Mouse (Mus musculus) bone marrow, adult 2 months (tissue): ENCODE data around the gene Gm42688. TPM values are rescaled to one million over a fixed set of nuclear protein-coding genes. Genes with fewer than 3 reads are reported as not detected.

Experiments
- H3K27ac ChIP-seq: fragments of 200-500 bp; 2 replicates; pipeline ENCODE4 v1.5.1; 2012; ENCODE audit warnings: low read depth, mild to moderate bottlenecking, control low read depth, inconsistent platforms, low read length; ENCODE audit not compliant: control insufficient read depth, poor library complexity, insufficient read depth
- H3K4me1 ChIP-seq: fragments of 200-500 bp; 2 replicates; pipeline ENCODE4 v1.6.1; 2011; ENCODE audit warnings: low read length; ENCODE audit not compliant: control insufficient read depth, insufficient read depth
- H3K4me3 ChIP-seq: fragments of 200-500 bp; replicated peaks from 2 replicates; pipeline ENCODE3; 2011; ENCODE audit warnings: mild to moderate bottlenecking, low read depth, low read length, control low read depth; ENCODE audit not compliant: control insufficient read depth
- CTCF ChIP-seq: fragments of 200-500 bp; IDR thresholded peaks from 2 replicates; pipeline ENCODE4 v1.5.1; 2011; ENCODE audit warnings: low read length, control low read depth; ENCODE audit not compliant: control insufficient read depth, insufficient read depth
- POLR2A ChIP-seq: fragments of 200-500 bp; IDR thresholded peaks from 2 replicates; pipeline ENCODE4 v1.6.1; 2011; ENCODE audit warnings: low read depth, mild to moderate bottlenecking, control low read depth, low read length, borderline replicate concordance; ENCODE audit not compliant: control insufficient read depth
- WGBS: fragments of 180-500 bp; shearing (Covaris S2); methylation state at CpG from one replicate; pipeline ENCODE4 v1.1.7; 2018; 5-methylcytosine and 5-hydroxymethylcytosine counted together
- polyA plus RNA-seq: library from polyadenylated mRNA; stranded (reverse); fragments of >200 nt; gene quantifications from 2 replicates; pipeline ENCODE4 v1.2.4, GENCODE M21; 2011; ENCODE audit warnings: low replicate concordance; ENCODE audit not compliant: missing spikeins, insufficient read depth, insufficient read length

Gm42688 gene
- polyA plus RNA-seq, result 4.2 and 7.7 TPM in 2 replicates

DNA sequence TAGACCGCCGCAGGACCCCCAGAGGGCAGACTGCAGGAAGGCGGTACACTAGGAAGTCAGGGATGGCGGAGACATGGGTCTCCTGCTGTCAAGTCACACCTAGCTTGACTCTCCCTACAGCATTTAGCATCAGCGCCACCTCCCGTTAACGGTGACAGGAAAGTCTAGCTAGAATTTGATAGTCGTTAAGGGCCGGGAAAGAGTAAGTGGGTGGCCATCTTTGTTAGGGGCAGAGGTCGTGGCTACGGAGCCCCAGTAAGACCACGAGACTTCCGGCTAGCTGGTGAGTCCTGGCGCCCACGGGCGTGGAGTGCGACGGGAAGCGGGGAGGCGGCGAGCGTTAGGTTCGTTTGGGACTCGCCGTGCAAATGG is at the start of gene Gm42688, which contains the start of gene Ccdc142:
TSS of gene Gm42688 (plus strand) at position 302 of the 372 bp plus-strand sequence.
TSS of gene Ccdc142 (plus strand) at position 286 of the 372 bp plus-strand sequence.
- Histone ChIP-seq H3K4me3 (peak within 1 kb of the TSS; percentile 87), H3K4me1 (no peaks in the 10 kb centered on the region; the same call in 1 of the 2 replicates), H3K27ac (peak within 1 kb of the TSS; percentile 79)
- TF ChIP-seq POLR2A, result peak; percentile 52; the same call in 1 of the 2 replicates
- peak; percentile 72 for TF ChIP-seq CTCF
- under 1% methylated on average over 25 of the region's 25 CpGs for WGBS

DNA sequence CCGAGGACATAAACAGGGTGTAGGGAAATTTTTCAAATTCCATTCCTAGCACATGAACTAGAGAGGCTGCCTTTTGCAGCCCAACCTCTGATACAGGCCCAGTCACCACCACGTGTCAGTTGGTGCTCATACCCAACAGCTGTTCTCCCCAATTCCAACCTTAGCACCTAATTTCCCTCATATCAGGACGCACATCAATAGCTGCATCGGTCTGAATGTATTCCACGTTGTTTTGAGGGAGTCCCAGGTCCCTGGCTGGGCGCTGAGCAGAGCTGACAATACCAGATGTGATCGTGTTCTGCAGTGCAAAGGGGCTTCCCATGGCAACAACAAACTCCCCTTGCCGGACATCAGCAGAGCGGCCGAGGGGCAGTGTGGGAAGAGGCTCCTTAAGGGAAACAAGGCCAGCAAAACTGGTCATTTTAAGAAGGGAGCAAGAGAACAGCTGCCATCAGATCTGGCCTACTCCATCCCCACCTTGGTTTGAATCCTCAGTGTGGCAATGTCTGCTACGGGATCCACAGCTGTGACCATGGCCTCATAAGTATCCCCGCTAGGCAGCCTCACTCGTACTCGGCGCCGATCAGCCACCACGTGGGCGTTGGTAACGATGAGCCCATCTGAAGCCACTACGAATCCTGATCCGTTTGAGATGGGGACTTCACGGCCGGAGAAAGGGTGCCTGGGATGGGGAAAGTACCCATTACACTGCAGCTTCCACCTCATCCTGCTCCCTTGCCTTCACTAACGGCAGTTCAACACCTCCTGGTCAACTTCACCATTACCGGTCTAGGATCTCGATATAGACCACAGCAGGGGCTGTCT is 48.1 kb upstream of the Gm42688 start:
- TF ChIP-seq POLR2A (no peak), CTCF (no peak)
- H3K27ac ChIP-seq, result peak overlapping the region; percentile 94
- 4% methylated on average over 26 of the region's 26 CpGs for WGBS
- peak overlapping the region; percentile 74 for H3K4me3 ChIP-seq
- peaks cover 3% of the 10 kb centered on the region; the same call in 1 of the 2 replicates for H3K4me1 ChIP-seq

- TF ChIP-seq CTCF, result no peak
- peak; percentile 65 for TF ChIP-seq POLR2A
- Histone ChIP-seq H3K4me3 (peak within 1 kb of the TSS; percentile 74), H3K27ac (peak within 1 kb of the TSS; percentile 94), H3K4me1 (peaks cover 3% of the 10 kb centered on the region; the same call in 1 of the 2 replicates)
- under 1% methylated on average over 64 of the region's 64 CpGs for WGBS
Observed at GRCm38 (mm10) chr6:83054074-83054851, 47.2 kb upstream of the Gm42688 start, which contains the start of gene Aup1. Gene Aup1 (plus strand): TSS chr6:83054521.

GRCm38 (mm10) chr6:83054871-83055431 is 46.5 kb upstream of the Gm42688 start, which contains the start of gene Htra2:
Gene Htra2 (minus strand): TSS chr6:83055273.
- WGBS, result under 1% methylated on average over 50 of the region's 50 CpGs
- Histone ChIP-seq H3K27ac (peak within 1 kb of the TSS; percentile 94), H3K4me3 (peak within 1 kb of the TSS; percentile 74), H3K4me1 (peaks cover 3% of the 10 kb centered on the region; the same call in 1 of the 2 replicates)
- no peak; the same call in 1 of the 2 replicates for TF ChIP-seq POLR2A
- TF ChIP-seq CTCF, result peak; percentile 41; the same call in 1 of the 2 replicates

DNA sequence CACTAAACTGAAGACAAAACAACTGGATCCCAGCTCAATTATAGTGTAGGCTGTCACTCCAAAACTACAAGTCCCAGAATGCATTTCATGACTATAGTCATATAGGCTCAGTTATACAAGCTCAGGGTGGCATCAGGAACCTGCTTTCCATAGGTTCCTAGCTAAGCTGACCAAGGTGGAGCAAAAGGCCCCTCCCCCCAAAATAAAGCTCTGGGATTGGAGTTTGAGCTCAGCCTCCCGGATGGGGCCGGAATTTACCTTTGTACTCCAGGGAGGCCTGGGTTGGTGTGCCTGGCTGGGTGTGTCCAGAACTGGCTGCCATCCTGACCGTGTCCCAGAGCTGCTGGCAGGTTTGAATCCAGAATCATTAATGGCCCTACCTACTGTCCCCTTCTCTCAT is 43.6 kb upstream of the Gm42688 start, which contains the start of gene Dqx1:
TSS of gene Dqx1 (plus strand) at position 55 of the 400 bp plus-strand sequence.
- TF ChIP-seq POLR2A, result no peak
- H3K27ac ChIP-seq, result no peak within 1 kb of the TSS
- H3K4me3 ChIP-seq, result no peak within 1 kb of the TSS
- 90% methylated on average over 3 of the region's 3 CpGs for WGBS
- peaks cover 3% of the 10 kb centered on the region; the same call in 1 of the 2 replicates for H3K4me1 ChIP-seq

- Histone ChIP-seq H3K27ac (no peak overlapping the region), H3K4me3 (no peak overlapping the region), H3K4me1 (no peaks in the 10 kb centered on the region)
- TF ChIP-seq POLR2A (no peak), CTCF (no peak)
- WGBS, result 84% methylated on average over 2 of the region's 2 CpGs
Observed at GRCm38 (mm10) chr6:83058725-83059124, 42.7 kb upstream of the Gm42688 start.

GRCm38 (mm10) chr6:83065995-83066394 is 35.4 kb upstream of the Gm42688 start:
- H3K4me3 ChIP-seq, result no peak overlapping the region
- H3K4me1 ChIP-seq, result no peaks in the 10 kb centered on the region
- 43% methylated on average over 8 of the region's 8 CpGs for WGBS
- no peak overlapping the region for H3K27ac ChIP-seq
- no peak for TF ChIP-seq CTCF
- no peak for TF ChIP-seq POLR2A
